Mouse (Mus musculus): Measurements from ENCODE around the gene 9530003J23Rik.

GRCm38 (mm10) chr10:117195748-117196147 is 42.8 kb downstream of the 9530003J23Rik start:
- TF ChIP-seq CTCF (conservative IDR thresholded peaks at IDR 0.05; ENCODE audit: low read length) (no peak), NANOG (IDR thresholded peaks at IDR 0.05; ENCODE audit: borderline replicate concordance, low read length) (no peak), POU5F1 (IDR thresholded peaks at IDR 0.05; ENCODE audit: borderline replicate concordance, low read length) (no peak)

Measured in E14TG2a.4 (cell line).